Mouse (Mus musculus): Measurements from ENCODE around the gene Gm20390.

GRCm38 (mm10) chr11:93995720-93996305 is 27.7 kb upstream of the Gm20390 start, which contains the start of gene Spag9:
- TF ChIP-seq GATA1 (IDR thresholded peaks at IDR 0.05; ENCODE audit: low read length) (no peak), TAL1 (IDR thresholded peaks at IDR 0.05; ENCODE audit: low read length) (no peak)

All from erythroblast, embryonic 14.5 days (primary cell).